Mouse (Mus musculus) intestine, embryonic 16.5 days (tissue): ENCODE data around the gene Nsun7. TPM values are rescaled to one million over a fixed set of nuclear protein-coding genes. Genes with fewer than 3 reads are reported as not detected.

Experiments used
- ATAC-seq: fragments of 200-750 bp; cut with Nextera tagmentation; 2 replicates; pipeline ENCODE4 v1.8.0; 2017; ENCODE audit warnings: moderate TSS enrichment, moderate library complexity
- H3K27ac ChIP-seq: fragments of 300-500 bp; sonication (generic); 2 replicates; pipeline ENCODE4 v1.5.1; 2014; ENCODE audit warnings: mild to moderate bottlenecking, low read length
- H3K27me3 ChIP-seq: fragments of 300-500 bp; sonication (generic); replicated peaks from 2 replicates; pipeline ENCODE4 v1.6.1; 2014; ENCODE audit warnings: low read length, control low read depth, mixed read lengths; ENCODE audit not compliant: control insufficient read depth, insufficient read depth
- H3K36me3 ChIP-seq: fragments of 300-500 bp; sonication (generic); 2 replicates; pipeline ENCODE4 v1.6.1; 2014; ENCODE audit warnings: low read length, control low read depth; ENCODE audit not compliant: control insufficient read depth, insufficient read depth
- H3K4me1 ChIP-seq: fragments of 300-500 bp; sonication (generic); 2 replicates; pipeline ENCODE4 v1.6.1; 2014; ENCODE audit warnings: low read length, control low read depth, mixed read lengths; ENCODE audit not compliant: control insufficient read depth, insufficient read depth
- H3K4me2 ChIP-seq: fragments of 300-500 bp; sonication (generic); 2 replicates; pipeline ENCODE4 v1.6.1; 2014; ENCODE audit warnings: low read depth, low read length, control low read depth
- H3K4me3 ChIP-seq: fragments of 300-500 bp; sonication (generic); 2 replicates; pipeline ENCODE4 v1.5.1; 2014; ENCODE audit warnings: mild to moderate bottlenecking, low read length
- H3K9ac ChIP-seq: fragments of 300-500 bp; sonication (generic); 2 replicates; pipeline ENCODE4 v1.6.1; 2014; ENCODE audit warnings: low read depth, low read length
- H3K9me3 ChIP-seq: fragments of 300-500 bp; sonication (generic); 2 replicates; pipeline ENCODE4 v1.6.1; 2016; ENCODE audit warnings: low read length, control low read depth; ENCODE audit not compliant: control insufficient read depth
- WGBS: fragments of 180-500 bp; shearing (Covaris S2); extraction: QIAGEN DNeasy Blood & Tissue Kit; methylation state at CpG from one replicate; pipeline ENCODE4 v1.1.7; 2014; 5-methylcytosine and 5-hydroxymethylcytosine counted together
- polyA plus RNA-seq: library from polyadenylated mRNA; unstranded; fragments of >200 nt; fragmentation: Nextera tagmentation; extraction: Ambion mirVana; gene quantifications from 2 replicates; pipeline ENCODE4 v1.2.1, GENCODE M21; 2015

Nsun7 gene
- polyA plus RNA-seq, 1 experiment from 2014 or later, result 0.17 TPM

- Histone ChIP-seq H3K4me3 (no peak overlapping the region), H3K4me1 (peaks cover 25% of the 10 kb centered on the region), H3K9ac (no peak overlapping the region), H3K36me3 (no peaks in the 10 kb centered on the region), H3K27ac (no peak overlapping the region), H3K4me2 (no peak overlapping the region), H3K27me3 (no peaks in the 10 kb centered on the region), H3K9me3 (no peaks in the 10 kb centered on the region)
- no peak for ATAC-seq
- WGBS, result 46% methylated on average over 17 of the region's 17 CpGs
Measured at GRCm38 (mm10) chr5:66340356-66341102, 80.8 kb downstream of the Nsun7 start.

GRCm38 (mm10) chr5:66341848-66342247, 82.2 kb downstream of the Nsun7 start:
- peak; percentile 75 for ATAC-seq

GRCm38 (mm10) chr5:66342285-66342684, 82.6 kb downstream of the Nsun7 start:
- Histone ChIP-seq H3K4me3 (no peak overlapping the region), H3K36me3 (no peaks in the 10 kb centered on the region), H3K9me3 (no peaks in the 10 kb centered on the region), H3K4me1 (peaks cover 26% of the 10 kb centered on the region; the same call in 1 of the 2 replicates), H3K27ac (0 out of 2 replicates have a peak overlapping the region, but pooled peaks have one; percentile 57), H3K9ac (no peak overlapping the region), H3K4me2 (no peak overlapping the region), H3K27me3 (no peaks in the 10 kb centered on the region)
- ATAC-seq, result no peak
- 70% methylated on average over 9 of the region's 9 CpGs for WGBS

More at GRCm38 (mm10) chr5:66341848-66342247, 82.2 kb downstream of the Nsun7 start:
- 30% methylated on average over 10 of the region's 10 CpGs for WGBS
- peaks cover 30% of the 10 kb centered on the region for H3K4me1 ChIP-seq
- no peak overlapping the region for H3K4me3 ChIP-seq
- H3K9me3 ChIP-seq, result no peaks in the 10 kb centered on the region
- H3K27ac ChIP-seq, result peak overlapping the region; percentile 57; the same call in 1 of the 2 replicates
- H3K9ac ChIP-seq, result no peak overlapping the region
- no peaks in the 10 kb centered on the region for H3K27me3 ChIP-seq
- H3K4me2 ChIP-seq, result no peak overlapping the region
- H3K36me3 ChIP-seq, result no peaks in the 10 kb centered on the region

- WGBS, result 67% methylated on average over 2 of the region's 2 CpGs
- no peak for ATAC-seq
Measured at GRCm38 (mm10) chr5:66344182-66344581, 84.5 kb downstream of the Nsun7 start.

GRCm38 (mm10) chr5:66345140-66345539, 85.4 kb downstream of the Nsun7 start:
- no peaks in the 10 kb centered on the region for H3K27me3 ChIP-seq
- H3K4me1 ChIP-seq, result peaks cover 20% of the 10 kb centered on the region; the same call in 1 of the 2 replicates
- no peaks in the 10 kb centered on the region for H3K36me3 ChIP-seq
- no peaks in the 10 kb centered on the region for H3K9me3 ChIP-seq
- ATAC-seq, result no peak
- H3K4me2 ChIP-seq, result no peak overlapping the region
- no peak overlapping the region for H3K4me3 ChIP-seq
- no peak overlapping the region for H3K27ac ChIP-seq
- H3K9ac ChIP-seq, result no peak overlapping the region
- WGBS, result 41% methylated on average over 3 of the region's 3 CpGs

More at GRCm38 (mm10) chr5:66344182-66344581, 84.5 kb downstream of the Nsun7 start:
- no peaks in the 10 kb centered on the region for H3K27me3 ChIP-seq
- no peaks in the 10 kb centered on the region for H3K36me3 ChIP-seq
- no peak overlapping the region for H3K4me3 ChIP-seq
- H3K4me1 ChIP-seq, result peaks cover 20% of the 10 kb centered on the region; the same call in 1 of the 2 replicates
- H3K4me2 ChIP-seq, result no peak overlapping the region
- no peaks in the 10 kb centered on the region for H3K9me3 ChIP-seq
- H3K27ac ChIP-seq, result no peak overlapping the region
- no peak overlapping the region for H3K9ac ChIP-seq

- no peaks in the 10 kb centered on the region for H3K27me3 ChIP-seq
Measured at GRCm38 (mm10) chr5:66346756-66347155, 87.1 kb downstream of the Nsun7 start.

More at GRCm38 (mm10) chr5:66346756-66347155, 87.1 kb downstream of the Nsun7 start:
- Histone ChIP-seq H3K36me3 (no peaks in the 10 kb centered on the region), H3K27ac (no peak overlapping the region), H3K4me2 (no peak overlapping the region), H3K9ac (no peak overlapping the region), H3K9me3 (no peaks in the 10 kb centered on the region), H3K4me3 (no peak overlapping the region), H3K4me1 (peaks cover 11% of the 10 kb centered on the region; the same call in 1 of the 2 replicates)
- 75% methylated on average over 6 of the region's 6 CpGs for WGBS
- ATAC-seq, result 0 out of 2 replicates have a peak, but pooled peaks have one; percentile 30

Other genes with a start within 250 kb of the Nsun7 start
- 149 and 169 TPM in 2 replicates for gene Rbm47, start 86.8 kb upstream of the Nsun7 start, polyA plus RNA-seq